Mouse (Mus musculus): ENCODE results near the gene Ttc21a. TPM values are rescaled to one million over a fixed set of nuclear protein-coding genes. Genes with fewer than 3 reads are reported as not detected.

The Ttc21a gene
- total and polyA plus RNA-seq, 3 experiments = 0.01 TPM; not detected in 2

DNA sequence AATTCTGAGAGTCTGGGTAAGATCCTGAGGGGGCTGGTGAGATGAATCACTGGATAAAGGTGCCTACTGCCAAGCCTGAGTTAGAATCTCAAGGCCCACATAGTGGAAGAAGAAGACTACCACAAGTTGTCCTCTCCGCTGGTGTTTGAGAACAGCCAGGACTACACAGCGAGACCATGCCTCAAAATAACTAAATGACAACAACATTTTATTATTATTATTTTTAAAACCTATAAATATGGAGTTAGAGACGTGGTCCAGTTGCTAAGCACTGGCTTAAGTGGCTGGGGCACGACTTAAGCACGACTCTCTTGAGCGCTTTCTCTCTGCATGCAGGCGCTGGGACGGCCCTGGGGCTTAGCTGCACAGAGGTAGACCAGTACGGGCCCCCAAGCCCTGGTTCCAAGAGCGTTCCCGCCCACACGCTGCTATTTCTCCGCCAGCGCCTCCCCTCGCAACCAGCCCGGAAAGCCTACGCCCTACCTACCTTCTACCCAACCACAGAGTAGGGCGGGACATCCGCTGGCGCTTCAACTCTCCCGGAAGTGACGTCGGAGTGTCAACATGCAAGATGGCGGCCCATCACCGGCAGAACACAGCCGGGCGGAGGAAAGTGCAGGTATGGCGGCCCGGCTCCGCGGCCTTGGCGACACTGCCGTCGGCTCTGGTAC lies 42.9 kb upstream of the Ttc21a start, which contains the start of gene Wdr48:
Gene Wdr48 (plus strand): TSS at position 540 of the 671 bp plus-strand sequence.
- Histone ChIP-seq H3K36me3 (ENCODE audit: control insufficient read depth in 1 of 2, insufficient read depth in 2 of 2, low read length in 2 of 2) (peaks cover 0 to 13% of the 10 kb centered on the region in 2 experiments; a peak in 2 of 4 replicates), H3K27ac (ENCODE audit: control insufficient read depth, low read depth, low read length) (peak within 1 kb of the TSS; percentile 93), H3K4me1 (ENCODE audit: control insufficient read depth in 1 of 2, insufficient read depth in 2 of 2, low read length in 2 of 2) (peaks cover 0 to 10% of the 10 kb centered on the region in 2 experiments; a peak in 2 of 4 replicates), H3K27me3 (ENCODE audit: control insufficient read depth in 1 of 2, insufficient read depth in 2 of 2, low read length in 2 of 2) (no peaks in the 10 kb centered on the region), H3K9me3 (replicated peaks; ENCODE audit: insufficient read depth, low read length) (no peaks in the 10 kb centered on the region), H3K9ac (ENCODE audit: control insufficient read depth, low read depth, low read length, poor library complexity, severe bottlenecking) (peak within 1 kb of the TSS; percentile 87), H3K79me2 (ENCODE audit: control insufficient read depth, insufficient read depth, low read length, poor library complexity) (peaks cover 29% of the 10 kb centered on the region), H3K4me3 (ENCODE audit: control insufficient read depth in 1 of 2, insufficient read depth in 1 of 2, low read depth in 2 of 2, low read length in 2 of 2) (peak within 1 kb of the TSS; percentile 73 to 82)
- peak; percentile 99 for DNase-seq (ENCODE audit: low read depth, low spot score)
- peak; percentile 79 for TF ChIP-seq MAX (IDR thresholded peaks at IDR 0.05; ENCODE audit: low read length)
- TF ChIP-seq ZMIZ1 (IDR thresholded peaks at IDR 0.05; ENCODE audit: low read depth, low read length) = peak; percentile 87
- TF ChIP-seq NELFE (IDR thresholded peaks at IDR 0.05; ENCODE audit: low read depth, low read length) = peak; percentile 86
- no peak for TF ChIP-seq EP300 (IDR thresholded peaks at IDR 0.05; ENCODE audit: low read depth in 1 of 2, low read length in 2 of 2)
- TF ChIP-seq CHD2 (IDR thresholded peaks at IDR 0.05; ENCODE audit: low read length) = no peak
- TF ChIP-seq E2F4 (IDR thresholded peaks at IDR 0.05; ENCODE audit: borderline replicate concordance, low read depth, low read length) = peak; percentile 66; the same call in 1 of the 2 replicates
- TF ChIP-seq MEF2A (IDR thresholded peaks at IDR 0.05; ENCODE audit: extremely low read depth, insufficient replicate concordance, low read depth, low read length, poor library complexity, severe bottlenecking) = no peak
- peak; percentile 88 for TF ChIP-seq SIN3A (IDR thresholded peaks at IDR 0.05; ENCODE audit: low read length)
- TF ChIP-seq ZNF384 (IDR thresholded peaks at IDR 0.05; ENCODE audit: low read depth, low read length) = no peak
- TF ChIP-seq GABPA (IDR thresholded peaks at IDR 0.05; ENCODE audit: low read depth, low read length) = no peak
- TF ChIP-seq USF2 (IDR thresholded peaks at IDR 0.05; ENCODE audit: borderline replicate concordance in 1 of 2, insufficient read depth in 1 of 2, low read depth in 1 of 2, low read length in 2 of 2) = no peak
- TF ChIP-seq TAL1 (IDR thresholded peaks at IDR 0.05; ENCODE audit: low read length) = no peak
- TF ChIP-seq TCF12 (IDR thresholded peaks at IDR 0.05; ENCODE audit: low read depth, low read length) = peak; percentile 28; the same call in 1 of the 2 replicates
- TF ChIP-seq TBP (IDR thresholded peaks at IDR 0.05; ENCODE audit: low read depth, low read length) = peak; percentile 80; the same call in 1 of the 2 replicates
- TF ChIP-seq JUND (IDR thresholded peaks at IDR 0.05; ENCODE audit: low read depth, low read length) = no peak
- no peak for TF ChIP-seq CTCF (IDR thresholded peaks at IDR 0.05 in 2 of 3, conservative IDR thresholded peaks at IDR 0.05 in 1 of 3; ENCODE audit: control insufficient read depth in 1 of 3, insufficient read depth in 1 of 3, low read depth in 2 of 3, low read length in 3 of 3, poor library complexity in 1 of 3, severe bottlenecking in 1 of 3)
- TF ChIP-seq UBTF (IDR thresholded peaks at IDR 0.05; ENCODE audit: borderline replicate concordance, insufficient read depth, low read depth, low read length) = no peak
- TF ChIP-seq BHLHE40 (IDR thresholded peaks at IDR 0.05; ENCODE audit: borderline replicate concordance, low read depth, low read length) = no peak
- no peak for TF ChIP-seq SMC3 (IDR thresholded peaks at IDR 0.05; ENCODE audit: low read depth, low read length)
- TF ChIP-seq MAFK (IDR thresholded peaks at IDR 0.05; ENCODE audit: borderline replicate concordance, low read depth, low read length) = no peak
- no peak for TF ChIP-seq MYB (IDR thresholded peaks at IDR 0.05; ENCODE audit: low read depth, low read length)
- TF ChIP-seq POLR2A (IDR thresholded peaks at IDR 0.05; ENCODE audit: control insufficient read depth in 1 of 2, insufficient read depth in 1 of 2, low read depth in 1 of 2, low read length in 2 of 2, poor library complexity in 1 of 2) = peak; percentile 66 to 88; a peak in 3 of 4 replicates
- no peak; the same call in 1 of the 2 replicates for TF ChIP-seq KAT2A (conservative IDR thresholded peaks at IDR 0.05; ENCODE audit: low read depth, low read length)
- peak; percentile 89 for TF ChIP-seq HCFC1 (IDR thresholded peaks at IDR 0.05; ENCODE audit: low read depth, low read length)
- no peak for TF ChIP-seq ZC3H11A (IDR thresholded peaks at IDR 0.05; ENCODE audit: low read depth, low read length)
- peak; percentile 74 for TF ChIP-seq ELF1 (IDR thresholded peaks at IDR 0.05; ENCODE audit: low read depth, low read length)
- TF ChIP-seq MXI1 (IDR thresholded peaks at IDR 0.05; ENCODE audit: low read depth, low read length) = no peak; the same call in 1 of the 2 replicates
- TF ChIP-seq MAZ (IDR thresholded peaks at IDR 0.05; ENCODE audit: low read depth, low read length) = peak; percentile 90
- peak; percentile 48; the same call in 1 of the 2 replicates for TF ChIP-seq POLR2AphosphoS2 (IDR thresholded peaks at IDR 0.05; ENCODE audit: low read length)
- no peak for TF ChIP-seq RAD21 (IDR thresholded peaks at IDR 0.05; ENCODE audit: low read depth, low read length)
- TF ChIP-seq ETS1 (IDR thresholded peaks at IDR 0.05; ENCODE audit: low read depth, low read length) = 0 out of 2 replicates have a peak, but pooled peaks have one; percentile 16
- no peak for TF ChIP-seq CHD1 (IDR thresholded peaks at IDR 0.05; ENCODE audit: low read depth, low read length)
- no peak for TF ChIP-seq USF1 (IDR thresholded peaks at IDR 0.05; ENCODE audit: low read depth, low read length)
